Mouse (Mus musculus): Measurements from ENCODE around the gene Cdc25b.

Cdc25b gene

GRCm38 (mm10) chr2:131191005-131191390, 4.2 kb downstream of the Cdc25b start:
- no peak for DNase-seq (ENCODE audit: inconsistent ontology term)

GRCm38 (mm10) chr2:131196606-131197316, 10.0 kb downstream of the Cdc25b start:
- no peak for DNase-seq (ENCODE audit: inconsistent ontology term)

GRCm38 (mm10) chr2:131200710-131201109, 14.0 kb downstream of the Cdc25b start:
- no peak for DNase-seq (ENCODE audit: inconsistent ontology term)

GRCm38 (mm10) chr2:131201262-131201661, 14.5 kb downstream of the Cdc25b start:
- no peak for DNase-seq (ENCODE audit: inconsistent ontology term)

- DNase-seq (ENCODE audit: inconsistent ontology term): no peak
These were observed 17.2 kb downstream of the Cdc25b start for GRCm38 (mm10) chr2:131203816-131204409.

- peak; percentile 90 for DNase-seq (ENCODE audit: inconsistent ontology term)
These were observed 17.7 kb downstream of the Cdc25b start for GRCm38 (mm10) chr2:131204410-131204981.

GRCm38 (mm10) chr2:131205521-131206182, 18.9 kb downstream of the Cdc25b start:
- DNase-seq (ENCODE audit: inconsistent ontology term): no peak

- no peak for DNase-seq (ENCODE audit: inconsistent ontology term)
These were observed 20.0 kb downstream of the Cdc25b start, which contains the start of gene Ap5s1 for GRCm38 (mm10) chr2:131206778-131207177. Ap5s1 (plus strand) TSS chr2:131207078.

GRCm38 (mm10) chr2:131208356-131208755, 21.6 kb downstream of the Cdc25b start:
- no peak for DNase-seq (ENCODE audit: inconsistent ontology term)

- DNase-seq (ENCODE audit: inconsistent ontology term): no peak
These were observed 22.5 kb downstream of the Cdc25b start for GRCm38 (mm10) chr2:131209125-131209795.

- peak; percentile 97 for DNase-seq (ENCODE audit: inconsistent ontology term)
These were observed 23.4 kb downstream of the Cdc25b start for GRCm38 (mm10) chr2:131209969-131210792.

GRCm38 (mm10) chr2:131211026-131211615, 24.4 kb downstream of the Cdc25b start:
- peak; percentile 36 for DNase-seq (ENCODE audit: inconsistent ontology term)

GRCm38 (mm10) chr2:131213773-131214172, 27.0 kb downstream of the Cdc25b start:
- no peak for DNase-seq (ENCODE audit: inconsistent ontology term)

GRCm38 (mm10) chr2:131215941-131216858, 29.5 kb downstream of the Cdc25b start:
- no peak for DNase-seq (ENCODE audit: inconsistent ontology term)

GRCm38 (mm10) chr2:131220030-131220429, 33.3 kb downstream of the Cdc25b start:
- no peak for DNase-seq (ENCODE audit: inconsistent ontology term)

GRCm38 (mm10) chr2:131221853-131222515, 35.2 kb downstream of the Cdc25b start:
- DNase-seq (ENCODE audit: inconsistent ontology term): no peak

- DNase-seq (ENCODE audit: inconsistent ontology term): no peak
These were observed 35.8 kb downstream of the Cdc25b start for GRCm38 (mm10) chr2:131222562-131222961.

- DNase-seq (ENCODE audit: inconsistent ontology term): no peak
These were observed 36.8 kb downstream of the Cdc25b start for GRCm38 (mm10) chr2:131223569-131223968.

GRCm38 (mm10) chr2:131225178-131225577, 38.4 kb downstream of the Cdc25b start:
- DNase-seq (ENCODE audit: inconsistent ontology term): no peak
